10 mouse cellular contexts compared by ENCODE assay signal in genomic region chr2:110274160-110274559, GRCm38 (mm10). TPM values are rescaled to one million over a fixed set of nuclear protein-coding genes. Genes with fewer than 3 reads are reported as not detected.
A peak's percentile ranks its signal among the peaks of the same experiment; 100 is the strongest.
DNase-seq lines count a peak whose midpoint lies in the region; ATAC-seq lines count a peak whose summit lies in the region.
"Had no signal": no experiment of that assay in that cellular context is flagged by ENCODE, and none has a peak within 500 bp of the region (broad histone marks: within the 10 kb centered on the region; RNA-seq: fewer than 3 reads in every experiment).

No protein-coding gene starts in this region.

- no peak overlapping the region for H3K4me2 ChIP-seq in forebrain, embryonic 13.5 days
- no peak overlapping the region for H3K4me2 ChIP-seq in forebrain, embryonic 12.5 days
- H3K4me2 ChIP-seq in heart, embryonic 16.5 days (ENCODE audit: low read depth, low read length) = no peak overlapping the region

- H3K4me1 ChIP-seq in forebrain, embryonic 13.5 days = no peaks in the 10 kb centered on the region
- H3K4me1 ChIP-seq in forebrain, embryonic 12.5 days = no peaks in the 10 kb centered on the region
- H3K4me1 ChIP-seq in heart, embryonic 16.5 days (ENCODE audit: control insufficient read depth, insufficient read depth, low read length) = no peaks in the 10 kb centered on the region

- intact Hi-C loops in left cerebral cortex, postnatal 4 days (cut with DNase I) = no loop called here
- intact Hi-C loops in left cerebral cortex, postnatal 25 days (cut with DNase I) = no loop called here

- no peak overlapping the region for H3K27ac ChIP-seq in forebrain, embryonic 13.5 days
- no peak overlapping the region for H3K27ac ChIP-seq in forebrain, embryonic 12.5 days
- no peak overlapping the region for H3K27ac ChIP-seq in heart, embryonic 16.5 days (ENCODE audit: low read length)

- H3K4me3 ChIP-seq in forebrain, embryonic 13.5 days = no peak overlapping the region
- H3K4me3 ChIP-seq in forebrain, embryonic 12.5 days (replicated peaks) = no peak overlapping the region
- H3K4me3 ChIP-seq in heart, embryonic 16.5 days (ENCODE audit: low read length) = no peak overlapping the region

- 81% methylated on average over 2 of the region's 2 CpGs for WGBS in forebrain, embryonic 13.5 days
- WGBS in forebrain, embryonic 12.5 days = 89% methylated on average over 2 of the region's 2 CpGs
- 41% methylated on average over 2 of the region's 2 CpGs for WGBS in heart, embryonic 16.5 days

- no peak overlapping the region for H3K9ac ChIP-seq in forebrain, embryonic 13.5 days
- H3K9ac ChIP-seq in forebrain, embryonic 12.5 days = no peak overlapping the region
- H3K9ac ChIP-seq in heart, embryonic 16.5 days (ENCODE audit: low read length) = no peak overlapping the region

- no peaks in the 10 kb centered on the region for H3K9me3 ChIP-seq in forebrain, embryonic 13.5 days (replicated peaks)
- H3K9me3 ChIP-seq in forebrain, embryonic 12.5 days = no peaks in the 10 kb centered on the region
- H3K9me3 ChIP-seq in heart, embryonic 16.5 days (replicated peaks; ENCODE audit: control insufficient read depth, low read length) = 0 out of 2 replicates have a peak, but pooled peaks cover 2% of the 10 kb centered on the region

- H3K27me3 ChIP-seq in forebrain, embryonic 13.5 days = no peaks in the 10 kb centered on the region
- no peaks in the 10 kb centered on the region for H3K27me3 ChIP-seq in forebrain, embryonic 12.5 days
- no peaks in the 10 kb centered on the region for H3K27me3 ChIP-seq in heart, embryonic 16.5 days (ENCODE audit: control insufficient read depth, insufficient read depth, low read length)
- H3K27me3 ChIP-seq: Patski had no signal

- H3K36me3 ChIP-seq in forebrain, embryonic 13.5 days (ENCODE audit: poor library complexity, severe bottlenecking) = no peaks in the 10 kb centered on the region
- no peaks in the 10 kb centered on the region for H3K36me3 ChIP-seq in forebrain, embryonic 12.5 days (replicated peaks)
- no peaks in the 10 kb centered on the region for H3K36me3 ChIP-seq in heart, embryonic 16.5 days (ENCODE audit: control insufficient read depth, insufficient read depth)

- peak; percentile 3 for DNase-seq in left cerebral cortex, postnatal 4 days
- no peak for DNase-seq in left cerebral cortex, postnatal 25 days (ENCODE audit: low spot score in 2 of 2)
- peak; percentile 61 for DNase-seq in lung, postnatal 25 days (ENCODE audit: low spot score)
- no peak for DNase-seq in thymus, postnatal 4 days
- DNase-seq in spleen, adult 12 weeks (ENCODE audit: low spot score) = no peak

- ATAC-seq in forebrain, embryonic 13.5 days = peak; percentile 77
- ATAC-seq in forebrain, embryonic 12.5 days (ENCODE audit: low FRiP score) = no peak
- ATAC-seq in heart, embryonic 16.5 days (replicated peaks; ENCODE audit: extremely low read depth, insufficient read depth, low FRiP score) = peak; percentile 28; the same call in 1 of the 2 replicates
- ATAC-seq: Patski had no signal

RNA-seq across cellular contexts. Expression of gene Bbox1, which starts 40.2 kb away (rescaled TPM):
- 0.06 and 0.10 TPM in 2 replicates for polyA plus RNA-seq in forebrain, embryonic 13.5 days (2015; fragmentation: Nextera tagmentation; extraction: Ambion mirVana)
- not detected in 2 replicates for polyA plus RNA-seq in forebrain, embryonic 12.5 days (2016; fragmentation: Nextera tagmentation; extraction: Ambion mirVana)
- total RNA-seq in left cerebral cortex, postnatal 4 days (2021) = under 1 TPM; 0.32 to 0.48 TPM
- total RNA-seq in left cerebral cortex, postnatal 25 days (2021) = under 1 TPM; 0.11 to 0.48 TPM
- polyA plus RNA-seq in heart, embryonic 16.5 days (2015; fragmentation: Nextera tagmentation; extraction: Ambion mirVana) = 0.11 TPM in 1 of 2 replicates, not detected in the other
- total RNA-seq: granulocyte monocyte progenitor cell, adult 5-6 weeks had no signal
- polyA plus RNA-seq: Patski had no signal

Comparison
In these comparisons a context has a peak if more than half of its experiments do, and no peak if none do; other contexts are left out.
1. DNase-seq: peak in left cerebral cortex, postnatal 4 days (single experiment) and lung, postnatal 25 days (single experiment); none in left cerebral cortex, postnatal 25 days (0 of 2), thymus, postnatal 4 days (single experiment) and spleen, adult 12 weeks (single experiment).